Mouse (Mus musculus) natural killer cell, adult 2 months (primary cell): ENCODE data around the gene Slc46a3.

Experiments
- DNase-seq, 2 experiments: peaks; one replicate each; pipeline ENCODE4 v3.0.0; 2022; ENCODE audit warnings: low spot score in 2 of 2

Gene Slc46a3

GRCm38 (mm10) chr5:147845319-147845718 lies 49.3 kb downstream of the Slc46a3 start:
- DNase-seq: no peak

- no peak for DNase-seq
Measured at GRCm38 (mm10) chr5:147843340-147843739, 51.3 kb downstream of the Slc46a3 start.

DNA sequence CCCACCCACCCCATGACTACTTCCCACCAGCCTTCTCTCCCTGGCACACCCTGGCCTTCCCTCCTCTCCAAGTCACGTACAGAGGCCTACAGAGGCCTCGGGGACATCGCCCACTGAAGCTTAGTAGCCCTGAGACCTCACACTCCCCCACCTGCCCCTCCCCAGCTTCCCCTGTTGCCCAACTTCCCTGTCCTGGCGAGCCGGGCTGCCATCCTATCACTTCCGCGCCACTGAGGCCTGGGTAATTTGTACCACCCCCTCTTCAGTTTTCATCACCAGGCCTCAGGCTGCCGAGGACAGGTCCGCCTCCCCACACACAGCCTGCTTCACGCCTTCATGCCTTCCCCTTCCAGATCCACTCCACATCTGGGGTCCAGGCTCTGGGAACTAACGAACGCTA lies 55.2 kb downstream of the Slc46a3 start:
- no peak for DNase-seq

DNA sequence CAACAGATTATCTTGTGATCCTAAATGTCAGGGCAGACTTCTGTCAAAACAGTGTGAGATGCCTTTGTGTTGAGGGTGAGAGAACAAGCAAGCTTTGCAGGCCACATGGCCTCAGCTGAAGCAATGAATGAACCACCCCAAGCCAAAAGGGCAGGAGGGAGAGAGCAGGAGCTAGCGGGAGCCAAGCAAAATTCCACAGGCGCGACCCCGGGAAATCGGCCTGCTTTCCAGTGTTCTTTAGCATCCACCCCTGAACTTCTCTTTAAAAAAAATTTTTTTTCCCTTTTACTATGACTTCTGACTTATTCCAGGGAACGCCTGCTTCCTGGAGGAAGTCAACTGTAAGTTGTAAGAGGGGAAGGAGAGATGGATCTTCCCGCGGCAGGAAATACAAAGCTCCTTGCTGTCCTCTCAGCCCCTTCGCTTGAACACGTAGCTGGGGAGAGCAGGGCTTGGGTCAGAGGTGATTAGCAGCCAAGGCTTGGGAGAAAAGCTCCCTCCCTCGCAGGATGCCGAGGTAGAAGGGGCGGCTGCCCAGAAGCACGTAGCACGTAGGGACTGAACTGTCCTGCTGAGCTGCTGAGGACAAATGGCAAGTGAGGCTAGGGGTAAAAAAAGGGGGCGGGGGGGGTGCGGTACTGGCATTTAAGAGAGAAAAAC lies 59.6 kb downstream of the Slc46a3 start:
- no peak for DNase-seq

DNA sequence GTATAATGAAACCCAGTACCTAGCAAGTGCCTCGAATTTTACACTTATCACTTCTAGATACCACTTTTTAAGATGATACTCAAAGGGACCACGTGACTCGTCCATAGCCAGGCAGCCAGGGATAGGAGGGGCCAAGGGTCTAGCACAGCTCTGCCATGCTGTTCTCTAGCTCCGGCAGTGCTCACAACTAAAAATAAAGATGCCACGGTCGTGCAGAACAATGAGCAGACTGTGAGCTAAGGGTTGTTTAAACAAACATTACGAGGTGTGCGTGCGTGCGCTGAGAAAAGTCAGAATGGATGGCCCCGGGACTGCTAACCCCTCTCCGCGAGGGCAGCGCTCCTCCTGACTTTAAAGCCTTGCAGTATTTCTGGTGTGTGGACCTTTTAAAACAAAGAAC lies 61.8 kb downstream of the Slc46a3 start:
- DNase-seq: no peak

DNA sequence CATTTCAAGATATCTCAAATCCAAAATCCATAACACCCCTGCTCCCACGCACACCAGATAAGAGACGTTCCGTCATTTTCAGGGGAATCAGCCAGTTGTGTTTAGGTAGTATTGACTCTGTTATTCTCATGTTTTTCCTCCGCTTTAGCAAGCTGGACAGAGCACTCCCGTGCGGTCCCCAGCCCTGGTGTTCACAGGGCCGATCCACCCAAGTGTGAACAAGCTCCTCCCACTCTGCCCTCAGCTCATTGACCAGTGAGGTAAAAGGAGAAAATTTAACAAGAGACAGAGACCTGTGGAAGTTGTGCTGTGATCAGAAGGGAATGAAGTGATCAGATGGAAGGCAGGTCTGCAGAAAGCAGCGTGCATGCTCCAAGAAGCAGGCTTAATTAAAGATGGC lies 65.8 kb downstream of the Slc46a3 start:
- no peak for DNase-seq
